Comparison of ENCODE assay signal across 18 mouse cellular contexts in the genomic region with DNA sequence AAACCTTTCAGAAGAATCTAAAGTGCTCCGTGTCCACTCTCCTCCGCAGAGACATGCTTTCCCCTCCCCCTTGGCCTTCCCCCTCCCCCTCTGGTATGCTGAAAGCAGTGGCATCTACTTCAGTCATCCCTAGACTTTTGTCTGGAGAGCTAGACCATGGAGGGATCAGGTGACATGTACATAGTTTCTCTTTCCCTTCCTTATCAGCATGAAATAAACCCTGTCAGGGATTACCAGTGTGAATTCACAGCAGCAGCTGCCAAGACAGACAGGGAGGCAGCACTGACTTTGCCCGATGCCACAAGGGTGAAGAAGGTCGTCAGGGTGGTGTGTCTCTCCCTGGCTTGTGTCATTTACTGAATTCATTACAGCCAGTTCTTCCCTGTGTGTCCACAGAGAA.
DNase-seq lines count a peak whose midpoint lies in the region; ATAC-seq and TF ChIP-seq lines count a peak whose summit lies in the region.
"Had no signal": no experiment of that assay in that cellular context is flagged by ENCODE, and none has a peak within 500 bp of the region (broad histone marks: within the 10 kb centered on the region; RNA-seq: fewer than 3 reads in every experiment).

No protein-coding gene starts in this region.

- H3K9ac ChIP-seq in hindbrain, postnatal 0 days (replicated peaks; ENCODE audit: low read length), result no peak overlapping the region
- no peak overlapping the region for H3K9ac ChIP-seq in midbrain, postnatal 0 days (replicated peaks; ENCODE audit: low read length, poor library complexity, severe bottlenecking)
- H3K9ac ChIP-seq in heart, embryonic 13.5 days, result 0 out of 2 replicates have a peak overlapping the region, but pooled peaks have one; percentile 10
- H3K9ac ChIP-seq: embryonic facial prominence, embryonic 12.5 days; hindbrain, embryonic 12.5 days; limb, embryonic 12.5 days had no signal

- no peak overlapping the region for H3K4me3 ChIP-seq in hindbrain, embryonic 10.5 days
- no peak overlapping the region for H3K4me3 ChIP-seq in hindbrain, postnatal 0 days (ENCODE audit: low read length)
- H3K4me3 ChIP-seq in midbrain, embryonic 10.5 days, result no peak overlapping the region
- H3K4me3 ChIP-seq in midbrain, postnatal 0 days (ENCODE audit: low read depth, low read length), result no peak overlapping the region
- no peak overlapping the region for H3K4me3 ChIP-seq in heart, embryonic 13.5 days
- H3K4me3 ChIP-seq: embryonic facial prominence, embryonic 12.5 days; hindbrain, embryonic 12.5 days; limb, embryonic 12.5 days had no signal

- WGBS in hindbrain, embryonic 10.5 days, result 24% methylated on average over 4 of the region's 4 CpGs
- WGBS in hindbrain, postnatal 0 days, result 23% methylated on average over 4 of the region's 4 CpGs
- 39% methylated on average over 4 of the region's 4 CpGs for WGBS in midbrain, embryonic 10.5 days
- 17% methylated on average over 4 of the region's 4 CpGs for WGBS in midbrain, postnatal 0 days
- 11% methylated on average over 4 of the region's 4 CpGs for WGBS in heart, embryonic 13.5 days

- H3K27me3 ChIP-seq in hindbrain, embryonic 10.5 days (ENCODE audit: insufficient read depth, poor library complexity, severe bottlenecking), result no peaks in the 10 kb centered on the region
- no peaks in the 10 kb centered on the region for H3K27me3 ChIP-seq in hindbrain, postnatal 0 days (ENCODE audit: insufficient read depth, low read length)
- H3K27me3 ChIP-seq in midbrain, embryonic 10.5 days (ENCODE audit: low read depth, poor library complexity, severe bottlenecking), result no peaks in the 10 kb centered on the region
- no peaks in the 10 kb centered on the region for H3K27me3 ChIP-seq in midbrain, postnatal 0 days (ENCODE audit: insufficient read depth, low read length)
- H3K27me3 ChIP-seq in heart, embryonic 13.5 days (replicated peaks), result no peaks in the 10 kb centered on the region
- H3K27me3 ChIP-seq: embryonic facial prominence, embryonic 12.5 days; hindbrain, embryonic 12.5 days; limb, embryonic 12.5 days had no signal

- no peak overlapping the region for H3K4me2 ChIP-seq in hindbrain, postnatal 0 days (ENCODE audit: low read depth, low read length)
- no peak overlapping the region for H3K4me2 ChIP-seq in midbrain, postnatal 0 days (ENCODE audit: low read depth, low read length, poor library complexity, severe bottlenecking)
- H3K4me2 ChIP-seq in heart, embryonic 13.5 days, result peak overlapping the region; percentile 40
- H3K4me2 ChIP-seq: embryonic facial prominence, embryonic 12.5 days; hindbrain, embryonic 12.5 days; limb, embryonic 12.5 days had no signal

- H3K27ac ChIP-seq in hindbrain, embryonic 10.5 days, result peak overlapping the region; percentile 54; the same call in 1 of the 2 replicates
- no peak overlapping the region for H3K27ac ChIP-seq in hindbrain, postnatal 0 days
- H3K27ac ChIP-seq in midbrain, embryonic 10.5 days (replicated peaks), result peak overlapping the region; percentile 23; the same call in 1 of the 2 replicates
- H3K27ac ChIP-seq in midbrain, postnatal 0 days (ENCODE audit: low read depth, low read length), result no peak overlapping the region
- peak overlapping the region; percentile 84 for H3K27ac ChIP-seq in heart, embryonic 13.5 days (replicated peaks)
- H3K27ac ChIP-seq: embryonic facial prominence, embryonic 12.5 days; hindbrain, embryonic 12.5 days; limb, embryonic 12.5 days had no signal

- no peaks in the 10 kb centered on the region for H3K9me3 ChIP-seq in hindbrain, embryonic 10.5 days
- H3K9me3 ChIP-seq in hindbrain, postnatal 0 days (ENCODE audit: low read length), result no peaks in the 10 kb centered on the region
- H3K9me3 ChIP-seq in midbrain, embryonic 10.5 days (replicated peaks), result no peaks in the 10 kb centered on the region
- no peaks in the 10 kb centered on the region for H3K9me3 ChIP-seq in midbrain, postnatal 0 days (ENCODE audit: low read length)
- no peaks in the 10 kb centered on the region for H3K9me3 ChIP-seq in heart, embryonic 13.5 days
- H3K9me3 ChIP-seq: embryonic facial prominence, embryonic 12.5 days; hindbrain, embryonic 12.5 days; limb, embryonic 12.5 days had no signal

- TF ChIP-seq CTCF in hindbrain, postnatal 0 days (IDR thresholded peaks at IDR 0.05; ENCODE audit: low read depth), result no peak
- no peak for TF ChIP-seq CTCF in midbrain, postnatal 0 days (IDR thresholded peaks at IDR 0.05)

- ATAC-seq in hindbrain, postnatal 0 days, result no peak
- no peak for ATAC-seq in midbrain, postnatal 0 days (ENCODE audit: low FRiP score)
- peak; percentile 54; the same call in 1 of the 2 replicates for ATAC-seq in heart, embryonic 13.5 days (ENCODE audit: extremely low read depth, insufficient number of reproducible peaks, low FRiP score, low TSS enrichment)
- ATAC-seq: midbrain, embryonic 16.5 days had no signal

- H3K4me1 ChIP-seq in hindbrain, embryonic 10.5 days (replicated peaks), result peaks cover 18% of the 10 kb centered on the region
- H3K4me1 ChIP-seq in hindbrain, postnatal 0 days (ENCODE audit: insufficient read depth, low read length), result no peaks in the 10 kb centered on the region
- peaks cover 15% of the 10 kb centered on the region for H3K4me1 ChIP-seq in midbrain, embryonic 10.5 days
- no peaks in the 10 kb centered on the region for H3K4me1 ChIP-seq in midbrain, postnatal 0 days (ENCODE audit: insufficient read depth, low read length)
- H3K4me1 ChIP-seq in heart, embryonic 13.5 days, result peaks cover 17% of the 10 kb centered on the region
- H3K4me1 ChIP-seq: limb, embryonic 12.5 days had no signal

- no peaks in the 10 kb centered on the region for H3K36me3 ChIP-seq in hindbrain, embryonic 10.5 days
- H3K36me3 ChIP-seq in hindbrain, postnatal 0 days (ENCODE audit: insufficient read depth, low read length), result no peaks in the 10 kb centered on the region
- no peaks in the 10 kb centered on the region for H3K36me3 ChIP-seq in midbrain, embryonic 10.5 days
- H3K36me3 ChIP-seq in midbrain, postnatal 0 days (ENCODE audit: insufficient read depth, low read length), result no peaks in the 10 kb centered on the region
- H3K36me3 ChIP-seq in heart, embryonic 13.5 days, result no peaks in the 10 kb centered on the region
- H3K36me3 ChIP-seq: embryonic facial prominence, embryonic 12.5 days; G1E; hindbrain, embryonic 12.5 days; limb, embryonic 12.5 days had no signal

- peak; percentile 35 for DNase-seq in hindbrain, embryonic 10.5 days (ENCODE audit: low spot score)
- no peak for DNase-seq in hindbrain, postnatal 0 days (ENCODE audit: low spot score)
- peak; percentile 35 for DNase-seq in midbrain, embryonic 10.5 days (ENCODE audit: low spot score)
- DNase-seq in midbrain, postnatal 0 days (ENCODE audit: low spot score), result no peak
- peak; percentile 18 for DNase-seq in retina, postnatal 1 day
- DNase-seq in right cerebral cortex, postnatal 14 days, result no peak
- no peak for DNase-seq in gastrocnemius, adult 8-10 months (ENCODE audit: low spot score in 2 of 2)
- DNase-seq: B cell, adult 2 months; cerebellum, adult 2 months; kidney, postnatal 14 days; lung, postnatal 10 days; right cerebral cortex, postnatal 25 days had no signal

Comparison
In these comparisons a context has a peak if more than half of its experiments do, and no peak if none do; other contexts are left out.
1. DNase-seq: peak in hindbrain, embryonic 10.5 days (single experiment), midbrain, embryonic 10.5 days (single experiment) and retina, postnatal 1 day (single experiment); none in hindbrain, postnatal 0 days (single experiment), midbrain, postnatal 0 days (single experiment), right cerebral cortex, postnatal 14 days (single experiment) and gastrocnemius, adult 8-10 months (0 of 2).
2. H3K27ac ChIP-seq: peak in hindbrain, embryonic 10.5 days (single experiment), midbrain, embryonic 10.5 days (single experiment) and heart, embryonic 13.5 days (single experiment); none in hindbrain, postnatal 0 days (single experiment) and midbrain, postnatal 0 days (single experiment).